Mouse (Mus musculus) midbrain, postnatal 0 days (tissue): ENCODE results near the gene Gm44973. TPM values are rescaled to one million over a fixed set of nuclear protein-coding genes. Genes with fewer than 3 reads are reported as not detected.
"Not testable (repeated sequence)": the region's sequence is repeated elsewhere in the genome, so short reads cannot be mapped to it uniquely, and the experiment has no call there.

Experiments used
- ATAC-seq: fragments of 200-750 bp; cut with Nextera tagmentation; 2 replicates; pipeline ENCODE4 v1.8.0; 2017; ENCODE audit warnings: moderate number of reproducible peaks, mild to moderate bottlenecking, moderate TSS enrichment, moderate library complexity; ENCODE audit not compliant: low FRiP score
- DNase-seq: peaks from one replicate; pipeline ENCODE4 v3.0.0-alpha.2; 2015; ENCODE audit warnings: low spot score
- H3K27ac ChIP-seq: fragments of 300-500 bp; sonication (generic); 2 replicates; pipeline ENCODE4 v1.5.1; 2014; ENCODE audit warnings: low read depth, mild to moderate bottlenecking, low read length, mixed read lengths
- H3K27me3 ChIP-seq: fragments of 300-500 bp; sonication (generic); 2 replicates; pipeline ENCODE4 v1.6.1; 2014; ENCODE audit warnings: low read length, control low read depth, mixed read lengths; ENCODE audit not compliant: insufficient read depth
- H3K36me3 ChIP-seq: fragments of 300-500 bp; sonication (generic); 2 replicates; pipeline ENCODE4 v1.6.1; 2014; ENCODE audit warnings: low read length, control low read depth, mixed read lengths; ENCODE audit not compliant: insufficient read depth
- H3K4me1 ChIP-seq: fragments of 300-500 bp; sonication (generic); 2 replicates; pipeline ENCODE4 v1.6.1; 2014; ENCODE audit warnings: mild to moderate bottlenecking, control low read depth, antibody characterized with exemption, low read length, mixed read lengths; ENCODE audit not compliant: insufficient read depth
- H3K4me2 ChIP-seq: fragments of 300-500 bp; sonication (generic); 2 replicates; pipeline ENCODE4 v1.6.1; 2014; ENCODE audit warnings: low read depth, mild to moderate bottlenecking, low read length, mixed read lengths; ENCODE audit not compliant: poor library complexity, severe bottlenecking
- H3K4me3 ChIP-seq: fragments of 300-500 bp; sonication (generic); 2 replicates; pipeline ENCODE4 v1.5.1; 2014; ENCODE audit warnings: low read depth, mild to moderate bottlenecking, low read length, moderate library complexity
- H3K9ac ChIP-seq: fragments of 300-500 bp; sonication (generic); replicated peaks from 2 replicates; pipeline ENCODE4 v1.6.1; 2014; ENCODE audit warnings: mild to moderate bottlenecking, low read length, moderate library complexity, mixed read lengths; ENCODE audit not compliant: poor library complexity, severe bottlenecking
- H3K9me3 ChIP-seq: fragments of 300-500 bp; sonication (generic); 2 replicates; pipeline ENCODE4 v1.6.1; 2016; ENCODE audit warnings: low read length, control low read depth
- CTCF ChIP-seq: IDR thresholded peaks from 2 replicates; pipeline ENCODE4 v1.5.1; 2016; ENCODE audit warnings: antibody characterized with exemption, mild to moderate bottlenecking
- WGBS: fragments of 180-500 bp; shearing (Covaris S2); extraction: QIAGEN DNeasy Blood & Tissue Kit; methylation state at CpG from one replicate; pipeline ENCODE4 v1.1.7; 2014; 5-methylcytosine and 5-hydroxymethylcytosine counted together
- polyA plus RNA-seq: library from polyadenylated mRNA; unstranded; fragments of >200 nt; fragmentation: Nextera tagmentation; extraction: Ambion mirVana; gene quantifications from 2 replicates; pipeline ENCODE4 v1.2.1, GENCODE M21; 2015
- total RNA-seq: library from RNA; depleted of rRNA; stranded (reverse); fragments of >200 nt; gene quantifications from 2 replicates; pipeline ENCODE4 v1.2.3, GENCODE M21; 2014

Gene Gm44973
- total and polyA plus RNA-seq, 2 experiments from 2014 or later, result 1.2 TPM; not detected in 1

DNA sequence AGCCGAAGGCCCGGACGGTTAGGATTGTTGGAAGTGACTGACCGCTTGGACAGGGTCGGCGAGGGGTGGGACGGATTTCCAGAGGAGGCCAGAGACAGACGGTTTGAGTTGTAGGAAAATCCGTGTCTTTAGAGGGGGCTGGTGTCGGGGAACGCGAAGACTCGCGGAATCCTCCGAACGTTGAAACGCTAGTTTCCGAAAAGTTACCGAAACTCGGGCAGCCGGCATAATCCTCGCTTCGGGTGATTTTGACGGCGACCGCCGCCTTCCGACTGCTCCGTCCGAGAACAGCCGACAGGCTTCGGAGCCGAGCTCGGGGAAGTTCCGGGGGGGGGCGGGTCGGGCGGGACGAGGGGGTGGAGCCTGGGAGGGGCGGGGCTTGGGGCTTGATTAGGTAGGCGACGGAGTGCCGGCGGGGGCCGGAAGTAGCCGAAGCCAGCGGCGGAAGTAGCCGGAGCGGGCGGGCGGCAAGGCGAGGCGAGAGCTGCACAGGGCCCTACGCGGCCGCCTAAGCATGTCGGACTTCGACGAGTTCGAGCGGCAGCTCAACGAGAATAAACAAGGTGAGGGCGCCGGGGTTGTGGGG, 46.6 kb downstream of the Gm44973 start, which contains the start of gene U2af2:
TSS of gene U2af2 (plus strand) at position 370 of the 586 bp plus-strand sequence.
- WGBS, result under 1% methylated on average over 60 of the region's 65 CpGs
- Histone ChIP-seq H3K4me3 (peak within 1 kb of the TSS; percentile 70), H3K4me2 (peak within 1 kb of the TSS; percentile 88), H3K4me1 (peaks cover 18% of the 10 kb centered on the region; the same call in 1 of the 2 replicates), H3K27me3 (no peaks in the 10 kb centered on the region), H3K9me3 (no peaks in the 10 kb centered on the region), H3K9ac (peak within 1 kb of the TSS; percentile 81), H3K36me3 (peaks cover 5% of the 10 kb centered on the region; the same call in 1 of the 2 replicates), H3K27ac (peak within 1 kb of the TSS; percentile 95)
- TF ChIP-seq CTCF, result no peak
- ATAC-seq (peak; percentile 75), DNase-seq (peak; percentile 94)

DNA sequence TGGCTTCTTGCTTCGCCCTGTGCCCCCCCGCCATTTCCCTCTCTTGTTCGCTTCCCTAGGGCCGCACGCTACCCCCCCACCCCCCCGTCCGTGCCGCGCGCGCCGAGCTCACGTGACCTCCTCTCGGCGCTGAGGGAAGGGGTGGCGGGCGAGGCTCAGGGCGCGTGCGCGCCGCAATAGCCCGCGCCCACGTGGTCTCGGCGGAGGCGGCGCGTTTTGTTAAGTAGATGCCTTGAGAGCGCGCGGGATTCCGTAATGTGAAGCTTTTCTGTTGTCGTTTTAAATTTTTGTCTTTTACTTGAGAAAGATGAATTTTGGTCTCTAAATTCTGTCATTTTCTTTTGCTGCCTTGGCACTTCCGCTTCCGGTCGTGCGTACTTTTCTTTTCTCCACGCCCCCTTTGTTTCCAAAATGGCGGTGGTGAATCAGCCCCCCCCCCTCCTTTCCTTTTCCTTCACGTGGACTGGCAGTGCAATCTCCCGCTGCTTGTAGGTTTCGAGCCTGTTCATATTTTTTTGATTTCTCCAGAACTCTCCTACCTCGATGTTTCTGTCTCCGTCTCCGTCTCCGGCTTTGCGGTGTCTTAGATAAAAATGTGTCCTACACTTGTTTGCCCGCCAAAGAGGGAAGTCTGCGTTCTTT, 47.2 kb downstream of the Gm44973 start:
- peaks cover 18% of the 10 kb centered on the region; the same call in 1 of the 2 replicates for H3K4me1 ChIP-seq
- no peaks in the 10 kb centered on the region for H3K9me3 ChIP-seq
- peak overlapping the region; percentile 88 for H3K4me2 ChIP-seq
- no peak for TF ChIP-seq CTCF
- WGBS, result under 1% methylated on average over 49 of the region's 51 CpGs
- DNase-seq (peak; percentile 85), ATAC-seq (peak; percentile 39)
- peak overlapping the region; percentile 70 for H3K4me3 ChIP-seq
- H3K9ac ChIP-seq, result peak overlapping the region; percentile 81
- peak overlapping the region; percentile 95 for H3K27ac ChIP-seq
- H3K36me3 ChIP-seq, result peaks cover 9% of the 10 kb centered on the region; the same call in 1 of the 2 replicates
- no peaks in the 10 kb centered on the region for H3K27me3 ChIP-seq

DNA sequence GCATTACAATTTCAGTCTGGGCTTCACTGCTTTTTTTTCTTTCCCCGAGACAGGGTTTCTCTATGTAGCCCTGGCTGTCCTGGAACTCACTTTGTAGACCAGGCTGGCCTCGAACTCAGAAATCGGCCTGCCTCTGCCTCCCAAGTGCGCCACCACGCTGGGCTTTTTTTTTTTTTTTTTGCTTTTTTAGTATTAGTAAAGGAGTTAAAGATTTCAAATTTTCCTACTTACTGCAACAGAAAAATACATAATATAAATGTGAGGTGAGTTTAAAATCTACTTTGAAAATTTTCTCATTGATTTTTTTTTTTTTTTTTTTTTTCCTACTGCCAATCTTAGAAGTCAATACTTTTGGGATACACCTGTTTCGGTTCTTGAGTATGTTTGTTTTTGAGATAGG, 49.6 kb downstream of the Gm44973 start:
- WGBS, result 96% methylated on average over 6 of the region's 6 CpGs
- no peak overlapping the region for H3K4me3 ChIP-seq
- no peak overlapping the region for H3K4me2 ChIP-seq
- no peaks in the 10 kb centered on the region for H3K27me3 ChIP-seq
- no peak for ATAC-seq
- no peaks in the 10 kb centered on the region for H3K9me3 ChIP-seq
- peaks cover 16% of the 10 kb centered on the region; the same call in 1 of the 2 replicates for H3K4me1 ChIP-seq
- H3K27ac ChIP-seq, result no peak overlapping the region
- H3K36me3 ChIP-seq, result peaks cover 31% of the 10 kb centered on the region
- no peak for TF ChIP-seq CTCF
- no peak overlapping the region for H3K9ac ChIP-seq
- no peak for DNase-seq

DNA sequence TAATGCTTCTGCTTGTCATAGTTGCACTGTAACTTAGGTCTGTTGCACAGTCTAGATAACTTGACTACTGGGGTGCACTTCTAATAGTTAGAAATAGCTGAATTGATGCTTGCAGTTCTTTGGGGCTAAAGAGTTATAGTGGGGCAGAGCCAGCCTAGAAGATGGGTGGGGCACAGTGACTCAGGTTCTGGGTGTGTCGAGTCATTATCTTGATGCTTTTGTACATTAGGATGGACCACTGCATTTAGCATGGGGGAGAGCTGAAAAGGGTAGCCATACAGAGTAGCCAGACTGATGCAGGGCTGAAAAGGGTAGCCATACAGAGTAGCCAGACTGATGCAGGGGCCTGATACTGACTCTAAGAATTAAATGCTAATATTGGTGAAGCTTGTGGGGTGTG, 58.3 kb downstream of the Gm44973 start:
- no peak for TF ChIP-seq CTCF
- Histone ChIP-seq H3K9ac (no peak overlapping the region), H3K9me3 (no peaks in the 10 kb centered on the region), H3K36me3 (peaks cover 81% of the 10 kb centered on the region), H3K4me1 (no peaks in the 10 kb centered on the region), H3K4me2 (no peak overlapping the region), H3K4me3 (no peak overlapping the region), H3K27me3 (no peaks in the 10 kb centered on the region), H3K27ac (no peak overlapping the region)
- WGBS, result 91% methylated on average over 1 of the region's 1 CpGs
- no peak for DNase-seq
- ATAC-seq, result no peak

DNA sequence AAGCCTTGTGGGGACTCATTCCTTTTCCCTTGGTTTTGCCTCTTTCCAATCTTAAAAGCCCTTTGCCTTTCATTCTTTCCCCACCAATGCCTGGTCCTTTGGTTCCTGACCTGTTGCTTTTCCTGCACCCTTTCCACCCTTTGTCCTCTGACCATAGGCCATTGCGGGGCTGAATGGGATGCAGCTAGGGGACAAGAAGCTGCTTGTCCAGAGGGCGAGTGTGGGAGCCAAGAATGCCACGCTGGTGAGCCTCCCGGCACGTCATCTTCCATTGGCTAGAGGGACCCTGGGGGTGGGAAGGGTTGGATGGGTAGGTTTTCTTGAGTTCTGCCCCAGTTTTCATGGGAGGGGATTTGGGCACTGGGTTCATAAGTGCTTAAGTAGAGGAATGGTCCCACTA, 59.7 kb downstream of the Gm44973 start:
- H3K9me3 ChIP-seq, result no peaks in the 10 kb centered on the region
- no peaks in the 10 kb centered on the region for H3K27me3 ChIP-seq
- no peak overlapping the region for H3K4me3 ChIP-seq
- H3K9ac ChIP-seq, result no peak overlapping the region
- no peak overlapping the region for H3K27ac ChIP-seq
- DNase-seq (no peak), ATAC-seq (no peak)
- no peak for TF ChIP-seq CTCF
- H3K4me2 ChIP-seq, result no peak overlapping the region
- H3K4me1 ChIP-seq, result no peaks in the 10 kb centered on the region
- WGBS, result 97% methylated on average over 5 of the region's 5 CpGs
- peaks cover 73% of the 10 kb centered on the region for H3K36me3 ChIP-seq

DNA sequence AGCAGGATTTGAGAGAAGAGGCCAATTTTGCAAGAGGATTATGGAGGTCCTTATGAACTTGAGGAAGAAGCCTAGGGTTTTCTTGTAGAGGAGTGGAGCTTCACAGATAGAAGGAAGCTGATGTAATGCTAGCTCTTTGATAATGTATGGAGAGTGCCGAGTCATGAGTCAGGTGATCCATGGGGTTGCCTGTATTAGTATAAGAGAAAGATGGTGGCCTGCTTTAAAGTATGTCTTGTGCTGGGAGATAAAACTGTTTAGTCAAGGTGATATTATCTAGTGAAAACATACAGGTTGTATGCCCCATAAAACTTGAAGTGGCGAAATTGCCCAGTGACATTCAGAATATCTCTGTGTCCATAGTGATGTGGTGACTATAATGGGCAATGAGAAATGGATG, 61.6 kb downstream of the Gm44973 start:
- Histone ChIP-seq H3K36me3 (peaks cover 58% of the 10 kb centered on the region), H3K4me1 (0 out of 2 replicates have a peak, but pooled peaks cover 5% of the 10 kb centered on the region), H3K9me3 (no peaks in the 10 kb centered on the region), H3K4me2 (no peak overlapping the region), H3K4me3 (no peak overlapping the region), H3K27ac (no peak overlapping the region), H3K9ac (no peak overlapping the region), H3K27me3 (no peaks in the 10 kb centered on the region)
- DNase-seq (no peak), ATAC-seq (no peak)
- TF ChIP-seq CTCF, result no peak
- WGBS, result 91% methylated on average over 2 of the region's 2 CpGs

DNA sequence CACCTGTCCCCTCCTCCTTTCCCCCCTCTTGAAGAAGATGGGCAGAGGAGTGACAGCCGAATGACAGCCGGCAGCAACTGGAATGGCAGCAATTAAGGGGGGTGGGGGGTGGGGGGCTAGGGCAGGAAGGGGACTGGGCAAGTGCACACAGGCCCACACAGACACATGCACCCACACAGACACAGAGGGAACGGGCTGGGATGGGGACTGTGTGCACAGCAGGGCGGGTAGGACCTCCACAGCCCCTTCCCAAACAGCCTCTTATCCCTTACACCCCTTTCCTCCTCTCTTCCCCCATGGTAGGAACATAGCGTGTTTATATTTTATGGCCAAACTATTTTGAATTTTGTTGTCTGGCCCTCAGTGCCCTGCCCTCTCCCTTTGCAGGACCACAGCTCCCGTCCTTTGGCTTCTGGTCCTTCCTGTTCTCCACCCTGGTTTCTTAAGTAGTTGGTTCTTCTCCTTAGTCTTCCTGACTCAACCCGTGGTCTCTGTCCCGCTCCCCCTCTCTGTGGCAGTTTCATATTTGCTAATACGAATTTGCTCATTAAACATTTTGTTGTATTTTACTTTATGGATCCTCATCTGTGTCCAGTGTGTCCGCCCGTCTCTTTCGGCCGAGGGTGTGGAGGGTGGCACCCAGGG, 64.2 kb downstream of the Gm44973 start:
- H3K36me3 ChIP-seq, result peaks cover 41% of the 10 kb centered on the region
- peak overlapping the region; percentile 91 for H3K4me2 ChIP-seq
- ATAC-seq, result peak; percentile 29
- H3K27me3 ChIP-seq, H3K9me3 ChIP-seq, H3K4me1 ChIP-seq, DNase-seq: not testable (repeated sequence)
- peak overlapping the region; percentile 99 for H3K4me3 ChIP-seq
- 49% methylated on average over 10 of the region's 13 CpGs for WGBS
- H3K27ac ChIP-seq, result peak overlapping the region; percentile 91; the same call in 1 of the 2 replicates
- 0 out of 2 replicates have a peak overlapping the region, but pooled peaks have one; percentile 48 for H3K9ac ChIP-seq
